Mouse (Mus musculus) stomach, embryonic 15.5 days (tissue): ENCODE results near the gene Gpr157. TPM values are rescaled to one million over a fixed set of nuclear protein-coding genes. Genes with fewer than 3 reads are reported as not detected.
A peak's percentile ranks its signal among the peaks of the same experiment; 100 is the strongest.
"Not testable (repeated sequence)": the region's sequence is repeated elsewhere in the genome, so short reads cannot be mapped to it uniquely, and the experiment has no call there.

Experiments used
- ATAC-seq: fragments of 200-750 bp; cut with Nextera tagmentation; 2 replicates; pipeline ENCODE4 v1.8.0; 2017; ENCODE audit warnings: low read depth, moderate number of reproducible peaks, moderate TSS enrichment; ENCODE audit not compliant: insufficient read depth, low FRiP score
- H3K27ac ChIP-seq: fragments of 300-500 bp; sonication (generic); 2 replicates; pipeline ENCODE4 v1.5.1; 2015; ENCODE audit warnings: mild to moderate bottlenecking, inconsistent platforms
- H3K27me3 ChIP-seq: fragments of 300-500 bp; sonication (generic); replicated peaks from 2 replicates; pipeline ENCODE4 v1.6.1; 2015; ENCODE audit warnings: inconsistent platforms
- H3K36me3 ChIP-seq: fragments of 300-500 bp; sonication (generic); 2 replicates; pipeline ENCODE4 v1.6.1; 2015; ENCODE audit warnings: inconsistent platforms
- H3K4me1 ChIP-seq: fragments of 300-500 bp; sonication (generic); 2 replicates; pipeline ENCODE4 v1.6.1; 2015; ENCODE audit warnings: inconsistent platforms
- H3K4me2 ChIP-seq: fragments of 300-500 bp; sonication (generic); 2 replicates; pipeline ENCODE4 v1.6.1; 2015; ENCODE audit warnings: mild to moderate bottlenecking, inconsistent platforms
- H3K4me3 ChIP-seq: fragments of 300-500 bp; sonication (generic); replicated peaks from 2 replicates; pipeline ENCODE4 v1.5.1; 2015; ENCODE audit warnings: inconsistent platforms
- H3K9ac ChIP-seq: fragments of 300-500 bp; sonication (generic); 2 replicates; pipeline ENCODE4 v1.6.1; 2015; ENCODE audit warnings: inconsistent platforms
- H3K9me3 ChIP-seq: fragments of 300-500 bp; sonication (generic); 2 replicates; pipeline ENCODE4 v1.6.1; 2016; ENCODE audit warnings: inconsistent platforms
- WGBS: fragments of 180-500 bp; shearing (Covaris S2); methylation state at CpG from one replicate; pipeline ENCODE4 v1.1.7; 2015; 5-methylcytosine and 5-hydroxymethylcytosine counted together
- polyA plus RNA-seq: library from polyadenylated mRNA; unstranded; fragments of >200 nt; fragmentation: Nextera tagmentation; extraction: Ambion mirVana; gene quantifications from 2 replicates; pipeline ENCODE4 v1.2.1, GENCODE M21; 2015

Gene Gpr157
- polyA plus RNA-seq: 1.2 and 1.3 TPM in 2 replicates

GRCm38 (mm10) chr4:150087161-150087889 lies at the start of gene Gpr157:
Gpr157 (plus strand) TSS chr4:150087365.
- Histone ChIP-seq H3K27me3 (no peaks in the 10 kb centered on the region), H3K36me3 (no peaks in the 10 kb centered on the region), H3K4me3 (peak within 1 kb of the TSS; percentile 64), H3K27ac (peak within 1 kb of the TSS; percentile 77), H3K4me1 (peaks cover 19% of the 10 kb centered on the region), H3K4me2 (peak within 1 kb of the TSS; percentile 98), H3K9me3 (no peaks in the 10 kb centered on the region), H3K9ac (peak within 1 kb of the TSS; percentile 57)
- peak; percentile 97 for ATAC-seq
- under 1% methylated on average over 53 of the region's 56 CpGs for WGBS

DNA sequence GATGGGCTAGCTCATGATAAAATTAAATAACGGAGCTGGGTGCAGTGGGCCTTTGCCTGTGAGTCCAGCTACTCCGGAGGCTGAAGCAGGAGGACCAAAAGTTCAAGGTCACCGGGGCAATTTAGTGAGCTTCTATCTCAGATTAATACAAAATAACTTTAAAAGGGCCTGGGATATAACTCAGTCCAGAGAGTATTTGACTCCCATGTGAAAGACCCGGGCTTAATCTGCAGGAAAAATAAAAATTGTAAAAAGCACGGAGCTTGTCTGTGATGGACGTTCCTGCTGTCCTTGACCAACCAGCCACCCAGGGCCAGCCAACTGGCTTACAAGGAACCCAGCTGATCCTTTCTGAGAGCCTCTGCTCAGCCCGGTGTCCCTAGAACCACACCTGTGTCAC lies 48.6 kb upstream of the Gpr157 start:
- 82% methylated on average over 7 of the region's 7 CpGs for WGBS
- no peak overlapping the region for H3K4me3 ChIP-seq
- no peak for ATAC-seq

DNA sequence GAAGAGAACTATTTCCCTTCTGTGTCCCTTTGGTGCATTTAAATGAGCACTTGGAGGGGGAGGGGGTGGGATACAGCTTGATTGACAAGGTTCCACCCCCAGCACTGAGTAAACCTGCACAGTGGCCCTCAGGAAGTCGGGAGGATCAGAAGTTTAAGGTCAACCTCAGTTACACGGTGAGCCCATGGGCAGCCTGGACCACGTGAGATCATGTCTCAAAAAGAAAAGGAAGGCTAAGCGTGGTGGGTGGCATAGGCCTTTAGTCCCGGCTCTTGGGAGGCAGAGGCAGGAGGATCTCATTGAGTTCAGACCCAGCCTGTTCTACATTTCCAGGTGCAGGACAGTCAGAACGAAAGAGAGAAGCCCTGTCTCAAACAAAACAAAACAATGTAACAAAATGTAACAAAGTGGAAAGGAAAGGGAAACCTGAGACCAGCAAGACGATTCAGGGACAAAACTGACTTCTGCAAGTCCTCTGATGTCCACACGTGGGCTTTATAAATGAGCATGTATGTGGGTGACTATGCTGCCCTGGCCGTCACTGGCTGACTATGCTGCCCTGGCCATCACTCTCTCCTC lies 47.1 kb upstream of the Gpr157 start:
- no peak overlapping the region for H3K4me2 ChIP-seq

More for the DNA sequence above, 48.6 kb upstream of the Gpr157 start:
- H3K4me2 ChIP-seq: no peak overlapping the region
- no peaks in the 10 kb centered on the region for H3K36me3 ChIP-seq
- H3K9ac ChIP-seq: no peak overlapping the region
- H3K27ac ChIP-seq: no peak overlapping the region
- peaks cover 17% of the 10 kb centered on the region for H3K27me3 ChIP-seq
- H3K4me1 ChIP-seq: 0 out of 2 replicates have a peak, but pooled peaks cover 1% of the 10 kb centered on the region
- H3K9me3 ChIP-seq: no peaks in the 10 kb centered on the region

DNA sequence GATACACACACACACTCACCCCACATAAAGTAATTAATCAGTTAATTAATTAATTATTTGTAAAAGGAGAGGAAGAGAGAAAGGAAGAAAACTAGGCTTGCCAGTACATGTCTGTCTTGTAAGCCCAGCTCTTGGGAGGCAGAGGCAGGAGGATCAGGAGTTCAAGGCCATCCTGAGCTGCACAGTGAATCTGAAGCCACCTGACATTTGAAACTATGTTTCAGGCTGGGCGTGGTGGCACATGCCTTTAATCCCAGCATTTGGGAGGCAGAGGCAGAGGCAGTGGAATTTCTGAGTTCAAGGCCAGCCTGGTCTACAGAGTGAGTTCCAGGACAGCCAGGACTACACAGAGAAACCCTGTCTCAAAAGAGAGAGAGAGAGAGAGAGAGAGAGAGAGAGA lies 46.3 kb upstream of the Gpr157 start:
- not testable (repeated sequence) for ATAC-seq, H3K36me3 ChIP-seq

More for the DNA sequence above, 47.1 kb upstream of the Gpr157 start:
- H3K36me3 ChIP-seq: no peaks in the 10 kb centered on the region
- no peaks in the 10 kb centered on the region for H3K9me3 ChIP-seq
- H3K27me3 ChIP-seq: peaks cover 2% of the 10 kb centered on the region; the same call in 1 of the 2 replicates
- no peak overlapping the region for H3K4me3 ChIP-seq
- H3K9ac ChIP-seq: no peak overlapping the region
- ATAC-seq: no peak
- WGBS: 73% methylated on average over 9 of the region's 9 CpGs
- no peaks in the 10 kb centered on the region for H3K4me1 ChIP-seq
- no peak overlapping the region for H3K27ac ChIP-seq

DNA sequence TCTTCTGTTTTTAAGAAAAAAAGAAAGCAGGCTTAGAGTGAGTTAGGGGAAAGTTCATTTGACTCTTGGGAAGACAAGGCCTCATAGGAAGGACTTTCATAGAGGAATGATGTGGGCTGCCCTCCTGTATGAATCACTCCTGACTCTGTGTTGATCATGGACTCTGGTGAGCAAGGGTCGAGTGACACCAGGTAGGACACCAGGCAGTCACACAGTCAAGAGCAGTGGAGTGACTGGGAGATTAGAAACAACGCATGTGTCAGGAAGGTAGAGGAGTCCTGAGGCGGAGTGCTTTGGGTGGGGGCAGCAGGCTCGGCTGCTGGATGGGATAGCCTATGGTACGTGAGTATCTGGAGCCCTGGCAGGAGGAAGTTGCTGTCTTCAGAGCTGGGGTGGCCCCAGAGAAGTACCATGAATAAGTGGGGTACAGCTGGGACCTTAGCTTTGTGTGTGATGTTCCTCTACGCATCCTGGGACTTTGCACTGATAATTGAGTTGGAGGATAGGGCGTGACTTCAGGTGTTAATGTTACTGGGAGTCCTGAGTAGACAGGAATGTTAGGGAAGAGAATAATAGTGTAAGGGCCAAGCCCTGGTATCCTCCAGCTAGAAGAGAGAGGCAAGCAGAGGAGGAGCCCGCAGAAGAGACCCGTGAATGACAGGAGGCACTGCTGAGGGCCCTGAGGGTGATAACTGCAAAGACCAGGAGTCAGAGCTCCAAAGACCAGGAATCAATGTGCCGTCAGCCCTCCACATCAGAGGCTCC lies 45.6 kb upstream of the Gpr157 start:
- no peak overlapping the region for H3K4me2 ChIP-seq
- H3K9me3 ChIP-seq: no peaks in the 10 kb centered on the region
- no peaks in the 10 kb centered on the region for H3K4me1 ChIP-seq
- H3K4me3 ChIP-seq: no peak overlapping the region
- no peaks in the 10 kb centered on the region for H3K36me3 ChIP-seq
- 73% methylated on average over 10 of the region's 10 CpGs for WGBS
- H3K9ac ChIP-seq: no peak overlapping the region
- no peaks in the 10 kb centered on the region for H3K27me3 ChIP-seq
- ATAC-seq: no peak
- H3K27ac ChIP-seq: no peak overlapping the region

More for the DNA sequence above, 46.3 kb upstream of the Gpr157 start:
- not testable (repeated sequence) for H3K4me2 ChIP-seq, H3K4me1 ChIP-seq, H3K27me3 ChIP-seq, H3K27ac ChIP-seq, H3K9ac ChIP-seq, H3K9me3 ChIP-seq, H3K4me3 ChIP-seq
- WGBS: 83% methylated on average over 1 of the region's 1 CpGs

DNA sequence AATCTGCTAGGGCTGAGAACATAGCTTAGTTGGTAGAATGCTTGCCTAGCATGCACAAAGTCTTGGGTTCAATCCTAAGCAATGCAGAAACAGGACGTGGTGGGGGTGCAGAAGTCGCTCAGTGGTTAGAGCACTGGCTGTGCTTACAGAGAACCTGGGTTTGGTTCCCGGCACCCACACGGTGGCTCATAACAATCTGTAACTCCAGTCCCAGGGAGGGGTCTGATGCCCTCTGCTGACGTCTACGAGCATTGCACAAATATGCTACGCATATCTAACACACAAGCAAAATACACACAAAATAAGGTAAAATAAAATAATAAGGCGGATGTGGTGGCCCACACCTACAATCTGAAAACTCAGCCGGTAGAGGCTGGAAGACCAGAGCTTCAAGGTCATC lies 43.6 kb upstream of the Gpr157 start:
- Histone ChIP-seq H3K4me3 (no peak overlapping the region), H3K9ac (no peak overlapping the region), H3K4me2 (no peak overlapping the region), H3K36me3 (no peaks in the 10 kb centered on the region), H3K27ac (no peak overlapping the region), H3K4me1 (peaks cover 7% of the 10 kb centered on the region; the same call in 1 of the 2 replicates), H3K27me3 (peaks cover 4% of the 10 kb centered on the region; the same call in 1 of the 2 replicates), H3K9me3 (no peaks in the 10 kb centered on the region)
- ATAC-seq: no peak
- WGBS: 93% methylated on average over 9 of the region's 9 CpGs

DNA sequence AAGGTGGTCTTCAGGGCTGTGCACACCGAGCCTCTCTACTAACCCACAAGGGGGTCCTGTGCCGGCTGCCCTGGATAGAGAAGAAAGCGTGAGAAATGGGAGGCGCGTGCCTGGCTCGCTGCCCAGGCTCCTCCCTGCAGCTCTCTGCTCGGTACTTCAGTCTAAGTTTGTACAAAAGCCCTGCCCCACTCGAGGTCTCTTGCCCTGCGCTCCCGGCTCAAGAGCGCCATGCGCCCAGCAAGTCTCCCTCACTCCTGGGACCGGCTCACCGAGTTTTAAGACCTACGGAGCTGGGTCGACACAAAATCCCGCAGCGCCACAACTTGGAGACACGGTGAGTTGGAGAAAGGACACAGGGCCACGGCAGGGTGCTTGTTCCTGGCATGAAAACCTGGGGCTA lies 39.1 kb upstream of the Gpr157 start:
- peaks cover 10% of the 10 kb centered on the region; the same call in 1 of the 2 replicates for H3K4me1 ChIP-seq
- H3K36me3 ChIP-seq: no peaks in the 10 kb centered on the region
- H3K4me2 ChIP-seq: peak overlapping the region; percentile 88
- peak overlapping the region; percentile 48 for H3K4me3 ChIP-seq
- peak; percentile 56 for ATAC-seq
- under 1% methylated on average over 20 of the region's 20 CpGs for WGBS
- peak overlapping the region; percentile 33; the same call in 1 of the 2 replicates for H3K9ac ChIP-seq
- no peak overlapping the region for H3K27ac ChIP-seq
- peaks cover 6% of the 10 kb centered on the region; the same call in 1 of the 2 replicates for H3K27me3 ChIP-seq
- no peaks in the 10 kb centered on the region for H3K9me3 ChIP-seq

GRCm38 (mm10) chr4:150048478-150049156 lies 38.5 kb upstream of the Gpr157 start:
- H3K9ac ChIP-seq: peak overlapping the region; percentile 33
- H3K4me2 ChIP-seq: peak overlapping the region; percentile 88
- no peak overlapping the region for H3K27ac ChIP-seq
- peaks cover 10% of the 10 kb centered on the region; the same call in 1 of the 2 replicates for H3K4me1 ChIP-seq
- WGBS: under 1% methylated on average over 49 of the region's 49 CpGs
- no peaks in the 10 kb centered on the region for H3K9me3 ChIP-seq
- peak overlapping the region; percentile 48 for H3K4me3 ChIP-seq
- ATAC-seq: peak; percentile 64
- no peaks in the 10 kb centered on the region for H3K36me3 ChIP-seq
- peaks cover 6% of the 10 kb centered on the region; the same call in 1 of the 2 replicates for H3K27me3 ChIP-seq

DNA sequence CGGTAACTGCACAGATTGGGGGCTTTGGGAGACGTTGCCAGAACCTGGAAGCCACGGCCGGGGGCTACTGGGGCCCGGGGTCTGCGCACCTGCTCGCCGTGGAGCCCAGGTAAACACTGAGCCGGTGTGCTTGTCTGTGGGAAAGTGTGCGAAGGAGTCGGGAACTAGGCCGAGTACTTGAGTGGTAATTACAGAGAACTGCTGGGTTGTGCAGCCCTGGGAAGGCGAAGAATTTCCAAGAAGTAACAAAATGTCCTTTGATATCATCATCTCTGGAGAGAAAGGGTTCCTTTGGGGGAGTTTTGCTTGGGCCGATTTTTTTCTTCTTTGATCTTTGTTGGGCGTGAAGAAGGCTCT lies 38.0 kb upstream of the Gpr157 start:
- peaks cover 10% of the 10 kb centered on the region; the same call in 1 of the 2 replicates for H3K4me1 ChIP-seq
- H3K4me3 ChIP-seq: peak overlapping the region; percentile 48
- no peak for ATAC-seq
- H3K27ac ChIP-seq: no peak overlapping the region
- H3K9ac ChIP-seq: peak overlapping the region; percentile 33; the same call in 1 of the 2 replicates
- WGBS: 20% methylated on average over 15 of the region's 15 CpGs
- H3K36me3 ChIP-seq: no peaks in the 10 kb centered on the region
- H3K27me3 ChIP-seq: peaks cover 6% of the 10 kb centered on the region; the same call in 1 of the 2 replicates
- peak overlapping the region; percentile 88 for H3K4me2 ChIP-seq
- H3K9me3 ChIP-seq: no peaks in the 10 kb centered on the region

GRCm38 (mm10) chr4:150049564-150050226 lies 37.5 kb upstream of the Gpr157 start:
- Histone ChIP-seq H3K4me1 (peaks cover 10% of the 10 kb centered on the region; the same call in 1 of the 2 replicates), H3K4me3 (peak overlapping the region; percentile 48), H3K36me3 (no peaks in the 10 kb centered on the region), H3K27ac (no peak overlapping the region), H3K9ac (no peak overlapping the region), H3K9me3 (no peaks in the 10 kb centered on the region), H3K4me2 (peak overlapping the region; percentile 88), H3K27me3 (peaks cover 6% of the 10 kb centered on the region; the same call in 1 of the 2 replicates)
- no peak for ATAC-seq
- WGBS: 25% methylated on average over 13 of the region's 13 CpGs

DNA sequence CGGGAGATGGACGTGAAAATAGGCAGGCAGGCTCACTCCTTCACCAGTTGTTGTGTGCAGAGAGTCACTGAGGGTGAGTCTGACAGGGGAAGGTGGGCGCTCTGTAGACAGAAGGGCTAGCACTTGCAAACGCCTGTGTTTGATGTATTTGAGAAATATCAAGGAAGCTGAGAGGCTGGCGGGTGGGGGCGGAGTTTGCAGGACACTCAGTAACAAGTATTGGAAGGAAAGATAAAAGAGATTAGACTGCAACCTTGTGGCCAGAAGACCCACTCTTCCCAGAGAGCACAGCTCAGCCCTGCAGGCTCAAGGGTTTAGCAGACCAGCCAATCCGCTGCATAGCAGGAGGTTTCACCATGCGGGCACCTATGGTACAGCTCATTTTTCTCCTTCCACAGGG lies 35.7 kb upstream of the Gpr157 start:
- Histone ChIP-seq H3K4me1 (peaks cover 10% of the 10 kb centered on the region; the same call in 1 of the 2 replicates), H3K4me2 (no peak overlapping the region), H3K9ac (no peak overlapping the region), H3K36me3 (no peaks in the 10 kb centered on the region), H3K4me3 (no peak overlapping the region), H3K27ac (no peak overlapping the region), H3K9me3 (no peaks in the 10 kb centered on the region), H3K27me3 (peaks cover 6% of the 10 kb centered on the region; the same call in 1 of the 2 replicates)
- WGBS: 76% methylated on average over 8 of the region's 8 CpGs
- no peak for ATAC-seq
